Mouse (Mus musculus): ENCODE measurements around the gene Zswim1. TPM values are rescaled to one million over a fixed set of nuclear protein-coding genes. Genes with fewer than 3 reads are reported as not detected.

The Zswim1 gene
- total and polyA plus RNA-seq, 2 experiments from 2014 or later, result 5.4 to 7.4 TPM

- 82% methylated on average over 10 of the region's 10 CpGs for WGBS
- no peak for ATAC-seq (ENCODE audit: insufficient read depth, low read depth)
- Histone ChIP-seq H3K36me3 (replicated peaks; ENCODE audit: control insufficient read depth, insufficient read depth, low read length) (peaks cover 35% of the 10 kb centered on the region), H3K27me3 (ENCODE audit: control insufficient read depth, insufficient read depth, low read length) (no peaks in the 10 kb centered on the region), H3K4me3 (ENCODE audit: low read depth, low read length) (no peak overlapping the region), H3K4me2 (ENCODE audit: low read depth, low read length) (0 out of 2 replicates have a peak overlapping the region, but pooled peaks have one; percentile 86), H3K27ac (ENCODE audit: low read depth) (no peak overlapping the region), H3K4me1 (ENCODE audit: control insufficient read depth, insufficient read depth) (peaks cover 20% of the 10 kb centered on the region), H3K9ac (replicated peaks; ENCODE audit: low read depth, low read length) (no peak overlapping the region), H3K9me3 (replicated peaks; ENCODE audit: control insufficient read depth, low read length) (no peaks in the 10 kb centered on the region)
- TF ChIP-seq EP300 (IDR thresholded peaks at IDR 0.05; ENCODE audit: low read depth) (no peak), CTCF (IDR thresholded peaks at IDR 0.05; ENCODE audit: low read depth) (no peak)
- no peak for DNase-seq (ENCODE audit: low spot score)
Observed at GRCm38 (mm10) chr2:164787779-164788178, 34.7 kb upstream of the Zswim1 start.

- no peak for TF ChIP-seq CTCF (IDR thresholded peaks at IDR 0.05; ENCODE audit: low read depth)
- no peak for TF ChIP-seq EP300 (IDR thresholded peaks at IDR 0.05; ENCODE audit: low read depth)
- no peaks in the 10 kb centered on the region for H3K27me3 ChIP-seq (ENCODE audit: control insufficient read depth, insufficient read depth, low read length)
- H3K27ac ChIP-seq (ENCODE audit: low read depth), result no peak overlapping the region
- no peak overlapping the region for H3K9ac ChIP-seq (replicated peaks; ENCODE audit: low read depth, low read length)
- no peak overlapping the region for H3K4me2 ChIP-seq (ENCODE audit: low read depth, low read length)
- no peak overlapping the region for H3K4me3 ChIP-seq (ENCODE audit: low read depth, low read length)
- no peak for DNase-seq (ENCODE audit: low spot score)
- H3K9me3 ChIP-seq (replicated peaks; ENCODE audit: control insufficient read depth, low read length), result no peaks in the 10 kb centered on the region
- ATAC-seq (ENCODE audit: insufficient read depth, low read depth), result no peak
- peaks cover 38% of the 10 kb centered on the region for H3K36me3 ChIP-seq (replicated peaks; ENCODE audit: control insufficient read depth, insufficient read depth, low read length)
- WGBS, result 60% methylated on average over 4 of the region's 4 CpGs
- peaks cover 22% of the 10 kb centered on the region for H3K4me1 ChIP-seq (ENCODE audit: control insufficient read depth, insufficient read depth)
Observed at GRCm38 (mm10) chr2:164788411-164788810, 34.1 kb upstream of the Zswim1 start.

- Histone ChIP-seq H3K27me3 (ENCODE audit: control insufficient read depth, insufficient read depth, low read length) (no peaks in the 10 kb centered on the region), H3K36me3 (replicated peaks; ENCODE audit: control insufficient read depth, insufficient read depth, low read length) (peaks cover 47% of the 10 kb centered on the region), H3K9ac (replicated peaks; ENCODE audit: low read depth, low read length) (no peak overlapping the region), H3K4me3 (ENCODE audit: low read depth, low read length) (no peak overlapping the region), H3K4me2 (ENCODE audit: low read depth, low read length) (no peak overlapping the region), H3K4me1 (ENCODE audit: control insufficient read depth, insufficient read depth) (peaks cover 17% of the 10 kb centered on the region), H3K27ac (ENCODE audit: low read depth) (no peak overlapping the region), H3K9me3 (replicated peaks; ENCODE audit: control insufficient read depth, low read length) (no peaks in the 10 kb centered on the region)
- ATAC-seq (ENCODE audit: insufficient read depth, low read depth), result no peak
- DNase-seq (ENCODE audit: low spot score), result no peak
- TF ChIP-seq CTCF (IDR thresholded peaks at IDR 0.05; ENCODE audit: low read depth) (no peak), EP300 (IDR thresholded peaks at IDR 0.05; ENCODE audit: low read depth) (no peak)
- WGBS, result 59% methylated on average over 4 of the region's 4 CpGs
Observed at GRCm38 (mm10) chr2:164790451-164790850, 32.0 kb upstream of the Zswim1 start.

GRCm38 (mm10) chr2:164791841-164792261 is 30.6 kb upstream of the Zswim1 start:
- WGBS, result 86% methylated on average over 18 of the region's 18 CpGs
- DNase-seq (ENCODE audit: low spot score) (no peak), ATAC-seq (ENCODE audit: insufficient read depth, low read depth) (no peak)
- Histone ChIP-seq H3K27ac (ENCODE audit: low read depth) (no peak overlapping the region), H3K27me3 (ENCODE audit: control insufficient read depth, insufficient read depth, low read length) (no peaks in the 10 kb centered on the region), H3K36me3 (replicated peaks; ENCODE audit: control insufficient read depth, insufficient read depth, low read length) (peaks cover 59% of the 10 kb centered on the region), H3K9ac (replicated peaks; ENCODE audit: low read depth, low read length) (no peak overlapping the region), H3K4me2 (ENCODE audit: low read depth, low read length) (no peak overlapping the region), H3K4me1 (ENCODE audit: control insufficient read depth, insufficient read depth) (peaks cover 12% of the 10 kb centered on the region), H3K4me3 (ENCODE audit: low read depth, low read length) (no peak overlapping the region), H3K9me3 (replicated peaks; ENCODE audit: control insufficient read depth, low read length) (no peaks in the 10 kb centered on the region)
- no peak for TF ChIP-seq CTCF (IDR thresholded peaks at IDR 0.05; ENCODE audit: low read depth)
- no peak for TF ChIP-seq EP300 (IDR thresholded peaks at IDR 0.05; ENCODE audit: low read depth)

DNA sequence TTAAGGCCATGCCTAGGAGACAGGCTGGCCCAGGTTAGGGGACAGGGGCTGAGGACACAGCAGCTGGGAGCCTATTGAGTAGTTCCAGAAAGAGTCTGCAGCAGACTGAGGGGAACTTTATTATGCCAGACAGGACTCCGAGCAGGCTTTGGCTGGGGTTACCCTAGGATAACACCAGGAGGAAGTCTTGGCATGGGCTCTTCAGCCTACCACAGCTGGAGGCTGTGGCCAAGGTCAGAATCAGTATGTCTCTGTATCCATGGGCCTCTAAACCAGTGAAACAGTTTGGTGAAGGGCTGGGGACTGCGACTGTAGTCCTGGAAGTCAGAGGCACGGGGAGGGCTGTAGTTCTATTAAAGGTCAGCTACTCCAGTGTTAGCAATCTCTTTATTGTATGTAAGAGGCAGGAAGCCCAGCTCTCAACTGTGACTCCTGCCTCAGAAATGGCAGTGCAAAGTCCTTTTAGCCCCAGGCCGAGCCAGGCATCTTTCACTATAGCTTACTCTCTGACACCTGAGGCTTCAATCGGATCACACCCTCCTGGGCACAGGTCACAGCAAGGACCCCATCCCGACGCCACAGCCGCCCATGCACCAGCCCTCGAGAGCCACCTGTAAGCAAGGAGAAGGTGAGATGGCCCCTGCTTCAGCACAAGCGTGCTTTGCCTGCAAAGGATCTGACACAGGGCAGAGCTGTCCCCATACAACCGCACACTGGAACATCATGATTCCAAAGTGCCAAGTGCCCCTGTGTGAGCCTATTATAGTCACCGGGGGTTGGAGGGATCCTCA is 29.9 kb upstream of the Zswim1 start:
- peak overlapping the region; percentile 81 for H3K27ac ChIP-seq (ENCODE audit: low read depth)
- H3K27me3 ChIP-seq (ENCODE audit: control insufficient read depth, insufficient read depth, low read length), result no peaks in the 10 kb centered on the region
- 73% methylated on average over 12 of the region's 12 CpGs for WGBS
- peaks cover 63% of the 10 kb centered on the region for H3K36me3 ChIP-seq (replicated peaks; ENCODE audit: control insufficient read depth, insufficient read depth, low read length)
- H3K4me2 ChIP-seq (ENCODE audit: low read depth, low read length), result no peak overlapping the region
- TF ChIP-seq CTCF (IDR thresholded peaks at IDR 0.05; ENCODE audit: low read depth), result no peak
- no peak for TF ChIP-seq EP300 (IDR thresholded peaks at IDR 0.05; ENCODE audit: low read depth)
- H3K4me1 ChIP-seq (ENCODE audit: control insufficient read depth, insufficient read depth), result peaks cover 7% of the 10 kb centered on the region; the same call in 1 of the 2 replicates
- ATAC-seq (ENCODE audit: insufficient read depth, low read depth) (0 out of 2 replicates have a peak, but pooled peaks have one; percentile 8), DNase-seq (ENCODE audit: low spot score) (no peak)
- H3K9me3 ChIP-seq (replicated peaks; ENCODE audit: control insufficient read depth, low read length), result no peaks in the 10 kb centered on the region
- no peak overlapping the region for H3K4me3 ChIP-seq (ENCODE audit: low read depth, low read length)
- H3K9ac ChIP-seq (replicated peaks; ENCODE audit: low read depth, low read length), result no peak overlapping the region
